Mouse (Mus musculus) frontal cortex, postnatal 10 days (tissue): ENCODE measurements around the gene Ifnlr1.

Experiments
- DNase-seq, 2 experiments: peaks; one replicate each; pipeline ENCODE4 v3.0.0; 2022; ENCODE audit warnings: low spot score in 2 of 2, mixed read lengths in 1 of 2

The Ifnlr1 gene

GRCm38 (mm10) chr4:135744726-135745448, 58.8 kb downstream of the Ifnlr1 start:
- no peak for DNase-seq

GRCm38 (mm10) chr4:135745613-135746012, 59.5 kb downstream of the Ifnlr1 start:
- DNase-seq, result no peak

- no peak for DNase-seq
Observed at GRCm38 (mm10) chr4:135750896-135751295, 64.8 kb downstream of the Ifnlr1 start.

GRCm38 (mm10) chr4:135752106-135752778, 66.2 kb downstream of the Ifnlr1 start:
- no peak for DNase-seq

GRCm38 (mm10) chr4:135752779-135753164, 66.7 kb downstream of the Ifnlr1 start:
- DNase-seq, result no peak
